Mouse (Mus musculus) testis, adult 2 months (tissue): ENCODE measurements around the gene Gabpb2.

ENCODE experiments used
- CTCF ChIP-seq: fragments of 200-500 bp; IDR thresholded peaks from 2 replicates; pipeline ENCODE4 v1.5.1; 2012; ENCODE audit warnings: low read depth, mild to moderate bottlenecking, inconsistent platforms, low read length, moderate library complexity; ENCODE audit not compliant: control insufficient read depth, insufficient read depth, insufficient replicate concordance
- POLR2A ChIP-seq: fragments of 200-500 bp; IDR thresholded peaks from 2 replicates; pipeline ENCODE4 v1.6.1; 2012; ENCODE audit warnings: low read depth, mild to moderate bottlenecking, inconsistent platforms, low read length, moderate library complexity; ENCODE audit not compliant: control insufficient read depth

DNA sequence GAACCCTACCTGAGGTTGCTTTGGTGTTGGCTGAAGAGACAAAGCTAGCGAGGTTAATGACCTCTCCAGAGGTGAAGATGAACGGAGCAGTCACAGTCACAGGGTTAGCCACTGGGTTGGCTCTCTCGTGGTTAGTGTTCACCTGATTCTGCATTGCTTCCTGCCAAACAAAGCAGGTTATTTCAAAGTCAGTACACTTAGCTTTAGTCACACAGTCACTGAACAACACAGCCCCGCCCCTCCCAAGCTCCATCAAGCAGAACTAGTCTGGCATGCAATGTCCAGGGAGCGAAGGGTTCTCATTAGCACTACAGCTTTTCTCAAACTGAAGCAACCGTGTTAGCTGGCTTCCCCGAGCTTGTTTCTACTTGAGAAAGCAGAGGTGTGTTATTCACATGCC, 17.6 kb downstream of the Gabpb2 start:
- TF ChIP-seq POLR2A (no peak), CTCF (no peak)
